30 mouse cellular contexts compared by ENCODE assay signal in genomic region chr12:76587357-76587756, GRCm38 (mm10).
"Had no signal": no experiment of that assay in that cellular context is flagged by ENCODE, and none has a peak within 500 bp of the region (broad histone marks: within the 10 kb centered on the region; RNA-seq: fewer than 3 reads in every experiment).

No protein-coding gene starts in this region.

- H3K36me3 ChIP-seq: heart, embryonic 15.5 days; hindbrain, embryonic 10.5 days; hindbrain, embryonic 12.5 days; hindbrain, embryonic 13.5 days; hindbrain, embryonic 15.5 days; intestine, embryonic 15.5 days; kidney, embryonic 15.5 days had no signal

- H3K27ac ChIP-seq: heart, embryonic 13.5 days; heart, embryonic 15.5 days; hindbrain, embryonic 10.5 days; hindbrain, embryonic 12.5 days; hindbrain, embryonic 13.5 days; hindbrain, embryonic 14.5 days; hindbrain, embryonic 15.5 days; hindbrain, postnatal 0 days; intestine, embryonic 15.5 days; kidney, embryonic 15.5 days; kidney, postnatal 0 days; layer of hippocampus, adult 2 months; left cerebral cortex, adult 2 months had no signal

- DNase-seq: heart, postnatal 10 days; heart, postnatal 14 days; heart, postnatal 36 days; heart, postnatal 4 days; kidney, adult 11 months; kidney, adult 18-20 months; kidney, adult 2 months; kidney, adult 8-10 months; kidney, adult 9 months; kidney, postnatal 10 days; kidney, postnatal 14 days; kidney, postnatal 25 days; kidney, postnatal 36 days; kidney, postnatal 4 days; layer of hippocampus, adult 9-11 months; layer of hippocampus, postnatal 36 days had no signal

- H3K4me3 ChIP-seq: heart, embryonic 12.5 days; heart, embryonic 13.5 days; heart, embryonic 15.5 days; hindbrain, embryonic 10.5 days; hindbrain, embryonic 12.5 days; hindbrain, embryonic 13.5 days; hindbrain, embryonic 15.5 days; intestine, embryonic 15.5 days; kidney, embryonic 15.5 days; layer of hippocampus, adult 2 months; left cerebral cortex, adult 2 months had no signal

- H3K9ac ChIP-seq: heart, embryonic 12.5 days; heart, embryonic 13.5 days; heart, embryonic 15.5 days; hindbrain, embryonic 12.5 days; hindbrain, embryonic 13.5 days; hindbrain, embryonic 14.5 days; hindbrain, embryonic 15.5 days; intestine, embryonic 15.5 days; kidney, embryonic 15.5 days had no signal

- H3K4me1 ChIP-seq: hindbrain, embryonic 12.5 days had no signal

- H3K27me3 ChIP-seq: heart, embryonic 12.5 days; heart, embryonic 13.5 days; heart, embryonic 15.5 days; hindbrain, embryonic 13.5 days; hindbrain, embryonic 15.5 days; intestine, embryonic 15.5 days; kidney, embryonic 15.5 days had no signal
